Mouse (Mus musculus) right cerebral cortex, postnatal 36 days (tissue): ENCODE measurements around the gene Iqgap2.

Source experiments
- DNase-seq, 2 experiments: peaks; one replicate each; pipeline ENCODE4 v3.0.0; 2022; ENCODE audit warnings: low spot score in 2 of 2, mixed read lengths in 1 of 2

Gene Iqgap2

DNA sequence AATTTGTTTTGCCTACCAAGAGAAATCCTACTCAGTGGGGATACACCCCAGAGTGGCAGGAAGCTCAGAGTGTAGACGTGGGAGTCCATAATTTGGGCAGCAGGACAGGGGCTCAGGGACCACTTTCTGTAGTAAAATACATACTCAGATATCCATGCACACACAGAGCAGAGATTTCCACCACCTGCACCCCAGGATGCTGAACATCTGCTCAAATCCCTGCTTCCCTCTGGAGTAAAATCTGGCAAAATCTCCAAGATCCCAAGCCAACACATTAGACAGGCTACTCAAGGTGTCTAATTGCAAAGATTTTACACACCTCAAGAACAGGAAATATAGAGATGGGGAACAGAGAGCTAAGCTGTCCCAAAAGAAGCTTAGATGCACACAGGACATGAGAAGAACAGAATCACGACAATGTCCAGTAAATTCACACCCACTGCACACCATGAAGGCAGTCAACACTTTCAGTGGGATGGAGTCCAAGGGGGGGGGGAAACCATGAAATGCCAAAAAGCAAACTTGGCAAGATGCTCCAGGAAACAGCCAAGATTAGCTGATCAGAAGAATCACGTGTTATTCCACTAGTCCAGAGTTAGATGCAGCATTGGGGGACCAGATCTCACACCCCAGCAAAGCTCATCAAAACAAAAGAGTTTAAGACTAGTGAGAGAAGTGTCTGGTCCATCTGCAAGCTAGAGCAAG lies 177.3 kb downstream of the Iqgap2 start:
- no peak for DNase-seq

DNA sequence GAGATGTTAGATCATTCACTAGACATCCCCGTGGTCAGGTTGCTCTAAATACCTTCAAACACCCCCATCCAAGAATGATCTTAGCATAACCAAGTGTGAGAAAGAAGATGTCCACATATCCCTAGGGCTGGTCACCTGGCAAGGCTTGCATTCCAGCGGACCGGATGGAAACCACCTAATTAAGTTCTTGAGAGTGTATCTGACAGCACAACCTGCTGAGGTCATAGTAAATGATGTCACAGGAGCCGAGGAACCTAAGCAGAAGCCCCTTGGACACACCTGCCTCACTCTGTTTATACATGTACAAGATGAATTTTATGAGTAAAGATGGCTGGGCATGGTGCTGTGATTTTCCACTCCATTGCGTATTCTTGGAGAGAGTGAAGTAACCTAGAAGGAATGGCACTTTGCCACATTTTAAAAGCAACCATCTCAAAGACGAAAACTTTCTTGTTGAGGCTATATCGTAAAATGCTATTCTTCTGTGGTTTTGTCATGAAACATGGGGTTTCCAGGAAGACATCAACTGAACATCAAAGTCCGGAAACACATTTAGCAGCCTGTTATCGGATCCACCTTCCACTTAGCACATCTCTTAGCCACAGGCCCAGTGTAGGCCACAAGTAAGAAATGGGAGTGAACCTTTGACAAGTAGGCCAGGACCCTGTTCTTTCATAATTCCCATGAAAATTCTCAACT lies 179.0 kb downstream of the Iqgap2 start:
- DNase-seq: no peak

DNA sequence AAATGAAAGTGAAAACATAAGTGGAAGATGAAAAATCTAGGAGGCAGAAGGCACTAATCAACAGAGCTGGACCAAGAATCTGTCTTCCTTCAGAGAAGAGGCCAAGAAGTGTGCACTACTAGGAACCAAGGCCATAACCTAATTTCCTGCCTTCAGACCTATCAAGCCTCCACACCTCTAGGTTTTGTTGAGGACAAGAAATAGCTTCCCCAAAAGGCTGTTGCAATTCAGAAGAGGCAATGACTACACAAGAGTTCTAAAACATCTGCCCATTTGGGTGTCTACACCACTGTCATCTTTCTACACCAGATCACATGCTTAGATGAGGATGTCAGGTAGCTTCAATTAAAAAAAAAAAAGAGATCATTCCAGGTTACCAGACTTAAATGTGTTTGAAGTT lies 179.7 kb downstream of the Iqgap2 start:
- no peak for DNase-seq

DNA sequence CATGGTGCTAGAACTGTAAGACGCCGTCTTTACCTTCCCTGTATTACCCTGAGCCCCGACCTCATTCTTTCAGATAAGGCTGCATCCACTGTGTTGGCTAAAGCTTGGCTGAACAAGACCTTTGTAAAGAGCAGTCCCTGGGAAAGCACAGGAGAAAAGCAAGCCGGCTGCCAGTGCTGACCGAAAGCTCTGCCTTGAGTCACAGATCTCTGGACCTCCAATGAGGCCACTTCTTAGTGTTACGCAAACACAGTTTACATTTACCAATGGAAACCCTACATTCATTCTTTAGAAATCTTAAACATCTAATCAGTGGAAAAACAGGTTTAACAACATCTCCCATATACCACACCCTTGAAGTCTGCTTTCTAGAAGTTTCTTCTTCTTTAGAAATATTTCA lies 186.1 kb downstream of the Iqgap2 start:
- DNase-seq: no peak

DNA sequence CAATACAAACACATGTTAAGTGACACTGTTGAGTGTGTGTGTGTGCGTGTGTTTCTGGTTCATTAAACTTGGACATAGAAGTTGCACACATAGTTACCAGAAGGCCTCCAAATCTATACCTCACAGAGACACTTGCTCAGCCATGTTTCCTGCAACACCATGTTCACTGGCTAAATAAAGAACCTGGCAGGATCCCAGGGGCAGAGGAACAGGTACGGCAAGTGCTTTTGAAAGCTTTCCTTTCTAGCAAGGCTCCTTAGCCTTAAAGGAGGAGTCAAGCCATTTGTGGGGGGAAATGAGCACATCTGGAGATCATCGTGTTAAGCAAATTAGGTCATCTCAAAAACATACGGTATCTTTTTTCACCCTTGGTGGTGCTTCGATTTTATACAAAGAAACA lies 188.3 kb downstream of the Iqgap2 start:
- DNase-seq: no peak

DNA sequence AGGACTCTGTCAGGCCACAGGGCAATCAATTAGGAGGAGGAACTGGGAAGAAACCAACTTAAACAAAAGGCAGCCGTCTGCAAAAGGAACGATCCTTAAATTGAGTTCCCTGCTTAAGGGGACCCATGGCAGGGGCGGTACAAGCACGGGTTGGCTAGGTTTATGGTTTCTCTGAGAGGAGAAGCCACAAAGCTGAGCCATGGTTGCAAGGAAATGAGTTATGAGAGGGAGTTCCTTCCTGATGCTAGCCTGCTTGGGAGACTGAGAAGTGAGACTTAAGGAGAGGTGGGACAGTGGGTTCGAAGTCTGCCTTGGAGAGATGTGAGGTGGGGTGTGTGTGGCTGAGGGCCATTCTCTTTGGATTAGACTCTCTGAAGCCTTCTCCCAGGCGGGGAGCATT lies 193.8 kb downstream of the Iqgap2 start:
- no peak for DNase-seq

DNA sequence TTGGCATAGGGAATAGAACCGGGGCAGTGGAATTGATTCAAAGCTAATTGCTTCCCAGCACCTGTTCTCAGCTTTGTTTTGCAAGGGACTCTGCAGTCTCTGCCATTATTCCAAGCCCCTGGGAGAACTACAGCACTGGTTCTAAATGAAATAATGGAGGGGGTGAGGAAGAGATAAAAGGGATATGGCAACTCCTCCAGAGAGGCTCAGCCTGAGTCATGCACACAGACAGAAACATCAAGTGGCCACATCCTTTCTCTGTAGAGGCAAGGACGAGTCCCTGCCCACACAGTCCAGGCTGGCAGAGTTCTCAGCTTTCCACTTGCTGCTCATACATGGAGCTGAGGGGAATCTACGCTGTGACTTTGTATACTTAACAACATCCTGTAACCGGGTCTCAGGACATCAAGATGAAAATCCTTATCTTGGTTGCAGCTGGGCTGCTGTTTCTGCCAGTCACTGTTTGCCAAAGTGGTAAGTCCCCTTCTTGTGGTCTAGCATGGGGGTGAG lies 195.0 kb downstream of the Iqgap2 start, which contains the start of gene F2rl2:
Gene F2rl2, plus strand, starts transcription at position 200 of the 510 bp plus-strand sequence.
- DNase-seq: peak; percentile 20 to 38

DNA sequence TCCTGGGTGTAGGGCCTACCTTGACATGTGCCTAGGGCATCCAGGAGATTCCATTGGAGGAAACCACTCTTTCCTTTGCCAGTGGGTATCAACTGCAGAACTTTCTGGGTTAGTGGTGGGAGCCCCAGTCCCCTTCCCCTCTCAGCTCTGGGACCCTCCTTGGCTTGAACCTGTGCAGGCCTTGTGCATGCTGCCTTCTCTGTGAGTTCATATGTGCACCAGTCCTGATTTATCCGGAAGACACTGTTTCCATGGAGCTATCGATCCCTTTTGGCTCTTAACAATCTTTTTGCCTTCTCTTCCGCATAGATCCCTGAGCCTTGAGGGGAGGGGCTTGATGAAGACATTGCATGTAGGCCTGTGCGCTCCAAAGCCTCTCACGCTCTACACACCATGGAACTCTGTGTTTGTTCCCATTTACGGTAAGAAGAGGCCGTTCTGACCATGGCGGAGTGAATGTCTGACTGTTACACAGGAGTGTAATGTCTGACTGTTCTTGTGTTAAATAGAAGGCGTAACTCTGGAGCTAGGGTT lies 195.5 kb downstream of the Iqgap2 start:
- DNase-seq: no peak

DNA sequence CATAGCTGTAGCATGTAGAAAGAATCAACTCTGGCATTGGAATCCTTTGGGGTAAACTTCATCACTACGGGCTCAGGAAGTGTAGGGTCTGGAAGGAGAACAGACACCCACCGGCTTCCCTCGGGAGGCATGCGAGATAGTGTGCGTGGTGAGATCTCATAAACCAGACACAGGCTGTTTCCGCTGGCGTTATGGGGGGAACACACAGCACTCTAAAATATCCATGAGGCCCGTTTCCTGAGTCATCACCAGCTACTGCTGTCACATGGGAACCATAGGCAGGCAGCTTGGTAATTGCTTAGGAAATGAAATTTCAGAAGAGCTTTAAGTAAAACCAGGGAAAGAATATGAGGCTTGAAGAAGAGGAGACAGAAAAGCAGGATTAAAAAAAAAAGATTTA lies 199.5 kb downstream of the Iqgap2 start:
- peak; percentile 41 to 43 for DNase-seq

DNA sequence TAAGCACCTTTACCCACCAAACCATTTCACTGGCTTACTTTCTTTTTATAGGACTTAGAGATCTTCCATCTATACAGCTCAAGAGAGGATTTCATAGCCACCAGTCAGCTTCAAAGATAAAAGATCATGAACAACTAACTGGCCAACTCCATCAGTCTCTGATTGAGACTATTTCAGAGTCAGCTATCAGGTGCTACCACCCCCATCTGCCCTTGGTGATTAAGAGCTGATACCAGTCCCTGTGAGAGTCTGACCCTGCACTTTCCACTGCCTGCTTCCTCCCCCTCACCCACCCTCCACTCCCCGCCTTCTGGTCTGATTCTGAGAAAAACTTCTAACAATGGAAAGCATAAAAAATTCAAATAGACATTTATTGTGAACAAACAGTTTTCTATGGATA lies 203.1 kb downstream of the Iqgap2 start:
- DNase-seq: no peak

DNA sequence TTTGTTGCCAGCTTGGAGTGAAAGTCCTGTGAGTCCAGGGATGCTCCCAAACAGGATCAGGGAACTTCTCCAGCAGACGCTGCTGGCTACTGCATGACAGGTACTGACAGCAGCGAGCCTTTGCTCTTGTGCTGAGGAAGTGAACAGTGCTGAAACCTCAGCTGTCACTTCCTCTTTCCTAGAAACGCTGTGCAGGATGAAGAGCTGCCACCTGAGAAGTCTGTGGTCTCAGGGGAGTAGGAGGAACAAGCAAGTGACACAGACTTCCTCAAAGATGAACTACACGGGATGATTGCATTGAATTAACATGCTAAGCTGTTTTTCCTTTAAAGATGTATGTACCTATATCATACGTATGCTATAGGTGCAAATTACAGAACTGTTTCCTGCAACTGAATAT lies 206.0 kb downstream of the Iqgap2 start:
- DNase-seq: no peak

DNA sequence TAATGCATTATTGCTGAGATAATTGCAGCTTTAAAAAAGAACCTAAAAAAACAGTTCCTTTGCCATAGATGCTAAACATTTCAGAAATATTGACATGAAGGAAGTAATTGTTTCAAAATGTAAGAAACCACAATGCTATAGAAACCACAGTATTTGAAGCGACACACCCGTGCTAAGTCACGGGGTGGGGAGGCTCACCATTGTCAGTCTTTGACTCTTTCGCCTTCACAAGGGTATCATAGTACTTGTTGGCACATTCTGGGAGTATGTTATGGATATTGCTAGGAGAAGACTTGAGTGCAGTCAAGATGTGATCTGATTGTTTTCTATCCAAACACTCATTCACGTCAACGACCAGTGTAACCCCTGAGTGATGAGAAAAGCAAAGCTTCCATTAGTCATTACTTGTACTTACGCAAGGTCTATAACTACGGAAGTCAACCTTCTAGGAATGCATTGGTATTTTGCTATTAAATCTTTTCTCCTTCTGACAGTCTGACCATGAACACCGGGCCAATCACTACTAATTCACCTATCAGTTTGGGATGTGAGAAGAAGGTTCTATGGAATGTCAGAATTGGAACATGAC lies 207.0 kb downstream of the Iqgap2 start:
- no peak for DNase-seq

DNA sequence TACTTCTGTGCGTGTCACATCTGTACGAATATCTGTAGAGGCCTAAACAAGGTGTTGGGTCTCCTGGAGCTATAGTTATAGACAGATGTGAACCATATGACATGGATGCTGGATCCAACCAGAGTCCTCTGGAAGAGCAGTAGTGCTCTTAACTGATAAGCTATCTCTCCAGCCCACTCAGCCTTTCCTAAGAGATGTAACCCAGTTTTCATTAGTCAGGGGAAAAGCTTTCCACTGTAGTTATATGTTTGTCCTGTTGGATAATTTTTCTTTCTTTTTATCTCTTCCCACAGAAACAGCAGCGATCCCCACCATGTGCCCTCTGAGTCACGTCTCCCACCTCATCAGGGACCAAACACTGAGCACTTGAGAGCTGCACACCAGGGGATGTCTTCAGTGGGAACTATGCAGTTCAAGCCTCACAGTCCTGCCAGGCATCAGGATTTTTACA lies 212.2 kb downstream of the Iqgap2 start:
- no peak for DNase-seq

DNA sequence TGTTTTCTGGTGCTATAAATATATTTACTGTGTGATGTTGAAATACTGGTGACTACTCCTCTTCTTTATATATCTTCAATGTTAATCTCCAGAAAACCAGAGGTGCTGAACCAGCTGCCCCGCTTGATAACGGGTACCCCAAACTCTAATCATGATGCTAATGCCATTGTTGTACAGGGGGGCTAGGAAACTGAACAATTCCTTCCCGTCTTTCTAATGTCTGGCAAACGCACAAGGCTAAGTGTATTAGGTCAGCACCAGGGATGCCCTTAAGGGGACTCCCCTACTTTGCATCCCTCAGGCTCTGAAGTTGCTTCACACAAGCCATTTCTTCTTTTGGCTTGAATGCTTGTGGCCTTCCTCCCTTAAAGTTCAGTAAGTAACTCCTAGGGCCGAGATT lies 212.6 kb downstream of the Iqgap2 start:
- no peak for DNase-seq

DNA sequence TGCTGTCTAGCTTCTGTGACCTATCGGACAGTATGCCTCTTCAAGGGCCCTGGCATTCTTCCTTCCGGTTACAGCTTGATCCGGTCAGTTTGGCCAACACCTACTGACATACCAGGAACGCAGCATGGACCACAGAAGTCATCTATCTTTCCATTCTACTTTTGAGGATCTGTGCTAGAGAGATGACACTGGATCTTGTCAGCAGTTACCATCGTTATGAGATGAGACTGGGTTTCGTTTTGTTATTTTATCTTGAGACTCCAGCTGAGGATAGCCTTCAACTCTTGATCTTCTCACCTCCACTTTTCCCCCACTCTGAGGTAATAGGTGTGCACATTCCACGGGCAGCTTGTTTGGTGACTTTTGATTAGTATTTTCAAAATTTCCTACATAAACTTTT lies 219.3 kb downstream of the Iqgap2 start:
- no peak for DNase-seq

DNA sequence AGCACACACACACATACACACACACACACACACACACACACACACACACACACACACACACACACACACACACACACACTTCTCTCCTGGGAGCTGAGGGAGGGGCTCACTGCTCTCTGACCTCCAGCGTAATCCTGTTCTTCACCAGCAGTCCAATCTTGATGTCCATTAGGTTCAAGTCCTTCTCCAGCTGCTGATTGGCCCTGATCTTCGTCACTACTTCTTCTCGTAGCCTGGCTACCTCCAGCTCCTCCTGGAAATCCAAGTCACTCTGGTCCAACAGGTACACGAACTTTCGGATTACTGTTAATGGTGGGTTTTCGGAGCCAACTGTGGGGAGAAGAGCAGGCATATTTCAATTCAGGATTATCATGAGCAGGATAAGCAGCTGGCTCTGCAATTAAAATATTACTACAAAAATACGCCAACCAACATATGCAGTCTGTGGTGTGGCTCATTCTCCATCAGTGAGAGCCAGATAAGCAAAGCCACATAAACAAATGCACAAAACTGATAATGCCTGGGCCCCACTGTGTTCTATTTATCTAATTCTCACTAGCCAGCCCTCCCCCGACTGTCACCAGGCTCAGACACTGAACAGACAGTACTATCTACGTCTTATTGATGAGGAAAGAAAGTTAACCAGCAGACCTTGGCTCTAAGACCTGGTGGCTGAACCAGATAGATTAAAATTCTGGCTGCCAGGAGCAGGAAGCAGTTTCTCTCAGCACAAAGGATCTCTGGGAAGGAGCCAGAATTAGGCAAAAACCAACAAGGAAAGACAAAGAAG lies 220.4 kb downstream of the Iqgap2 start:
- DNase-seq: no peak

DNA sequence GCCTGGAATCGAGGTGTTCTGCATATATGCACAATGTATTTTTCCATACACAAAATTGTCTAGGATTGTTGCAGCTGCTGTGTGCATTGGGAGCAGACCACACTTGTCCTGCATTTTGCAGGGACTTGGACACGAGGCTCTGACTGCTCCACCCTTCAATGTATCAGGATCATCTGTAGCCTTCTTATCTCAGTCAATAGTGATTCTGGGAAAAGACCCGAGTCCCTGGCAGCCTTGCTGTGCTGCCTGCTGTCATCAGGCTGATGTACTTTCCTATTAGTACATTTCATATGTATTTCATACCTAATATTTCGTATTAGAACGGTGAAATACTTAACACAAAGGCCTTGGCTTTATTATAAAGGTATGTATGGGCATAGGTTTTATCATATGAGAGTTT lies 221.2 kb downstream of the Iqgap2 start:
- DNase-seq: no peak

DNA sequence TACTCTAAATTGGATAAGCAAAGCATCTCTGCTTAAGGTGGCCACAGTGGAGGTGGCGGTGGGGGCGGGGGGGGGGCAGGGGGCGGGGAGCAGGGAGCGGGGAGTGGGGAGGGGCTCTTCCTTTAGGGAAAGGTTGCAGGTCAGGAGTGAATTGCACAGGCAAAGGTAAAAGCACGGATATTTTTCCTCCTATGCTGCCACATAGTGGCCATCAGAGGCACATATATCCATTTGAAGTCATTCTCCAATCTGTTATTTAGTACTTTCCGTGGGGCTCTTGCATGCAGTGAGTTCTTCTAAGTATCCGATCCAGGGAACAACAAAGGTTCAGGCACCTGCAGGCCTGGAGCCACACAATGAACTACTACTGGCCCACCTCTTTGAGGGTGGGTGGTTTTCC lies 224.5 kb downstream of the Iqgap2 start:
- DNase-seq: no peak

DNA sequence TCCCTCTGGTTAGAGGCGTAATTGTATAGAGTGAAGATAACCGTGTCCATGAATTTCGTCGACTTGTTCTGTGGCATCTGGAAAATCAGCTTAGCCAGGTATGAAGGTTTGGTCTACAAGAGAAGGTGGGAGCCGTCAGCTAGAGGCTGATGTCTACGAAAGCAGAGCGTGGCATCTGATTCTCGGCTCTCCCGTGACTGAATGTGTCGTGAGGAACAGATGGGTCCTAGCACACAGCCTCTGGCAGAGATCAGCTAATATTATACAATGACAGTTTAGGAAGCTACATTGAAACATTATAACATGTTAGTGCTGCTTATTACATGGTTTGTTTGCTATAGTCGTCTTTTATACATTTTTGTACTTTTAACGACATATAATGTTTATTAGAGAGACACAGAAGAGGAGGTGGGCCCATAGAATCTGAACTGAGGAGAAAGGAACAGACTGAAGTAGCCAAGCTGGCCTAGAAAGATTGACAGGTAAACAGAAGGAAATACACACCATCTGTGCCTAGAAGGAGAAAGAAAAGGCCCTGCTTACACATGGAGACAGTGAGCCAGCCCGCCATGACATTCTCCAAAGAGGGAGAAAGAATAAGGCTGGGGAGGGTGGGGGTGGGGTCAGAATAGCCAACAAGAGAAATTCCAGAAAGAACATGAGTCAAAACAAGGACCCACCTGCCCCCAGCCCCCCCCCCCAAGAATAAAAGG lies 225.9 kb downstream of the Iqgap2 start:
- DNase-seq: no peak

DNA sequence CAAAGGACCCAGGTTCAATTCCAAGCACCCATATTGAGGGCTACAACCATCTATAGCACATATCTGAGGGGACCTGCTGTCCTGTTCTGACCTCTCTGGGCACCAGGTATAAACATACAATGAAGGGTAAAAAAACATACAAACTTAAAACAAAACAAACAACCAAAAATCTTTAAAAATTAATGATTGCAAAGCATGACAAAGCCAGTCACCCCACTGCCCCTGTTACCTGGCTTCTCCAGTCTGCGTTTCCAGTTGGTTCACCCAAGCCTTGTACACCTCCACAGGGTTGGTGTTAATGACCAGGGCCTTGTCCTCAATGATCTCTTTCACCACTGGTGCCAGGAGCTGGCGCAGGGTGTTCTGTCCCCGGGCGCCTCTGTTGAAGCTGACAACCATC lies 227.9 kb downstream of the Iqgap2 start:
- DNase-seq: no peak

DNA sequence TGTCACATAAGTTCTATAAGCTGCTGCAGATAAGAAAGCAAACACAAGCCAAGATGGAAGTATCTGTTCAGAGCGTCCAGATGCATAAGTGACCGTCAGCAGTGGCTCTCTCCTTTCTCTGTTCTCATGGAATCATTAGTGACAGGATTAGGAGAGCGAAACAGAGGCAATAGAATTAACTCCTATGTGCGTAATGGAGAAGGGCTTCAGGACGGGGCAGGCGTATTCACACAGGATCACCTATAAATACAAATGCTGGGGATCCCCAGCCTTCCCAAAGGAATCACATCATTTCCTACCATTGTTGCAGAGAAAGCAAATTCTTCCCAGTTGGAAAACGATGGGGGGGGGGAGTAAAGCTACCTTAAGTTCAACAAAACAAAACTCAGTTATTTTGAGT lies 232.3 kb downstream of the Iqgap2 start:
- no peak for DNase-seq
